Mouse (Mus musculus): ENCODE results near the gene Tesk2. TPM values are rescaled to one million over a fixed set of nuclear protein-coding genes. Genes with fewer than 3 reads are reported as not detected.

The Tesk2 gene
- polyA plus RNA-seq, 1 experiment from 2014 or later = 12.5 TPM

DNA sequence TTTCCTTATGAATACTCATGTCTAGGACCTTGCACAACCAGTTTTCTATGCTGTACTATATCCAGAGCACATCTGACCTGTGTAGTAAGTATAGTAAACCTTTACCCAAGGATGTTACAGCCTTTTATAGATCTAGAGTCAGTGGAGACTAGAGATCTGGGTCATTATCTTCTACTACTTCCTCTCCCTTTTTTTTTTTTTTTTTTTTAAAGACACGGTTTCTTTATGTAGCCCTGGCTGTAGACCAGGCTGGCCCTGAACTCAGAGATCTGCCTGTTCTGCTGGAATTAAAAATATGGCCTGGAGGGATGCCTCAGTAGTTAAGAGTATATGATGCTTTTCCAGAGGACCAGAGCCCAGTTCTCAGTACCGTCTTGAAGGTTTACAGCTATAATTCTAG, 41.2 kb downstream of the Tesk2 start:
- Histone ChIP-seq H3K36me3 (ENCODE audit: control insufficient read depth, insufficient read depth, low read length) (no peaks in the 10 kb centered on the region), H3K4me2 (ENCODE audit: low read depth, severe bottlenecking) (no peak overlapping the region), H3K4me3 (ENCODE audit: low read depth, low read length) (no peak overlapping the region), H3K9me3 (ENCODE audit: control insufficient read depth, low read length) (no peaks in the 10 kb centered on the region), H3K9ac (ENCODE audit: low read length) (no peak overlapping the region), H3K27ac (replicated peaks; ENCODE audit: low read depth, low read length) (no peak overlapping the region), H3K27me3 (ENCODE audit: control insufficient read depth, insufficient read depth, low read length) (no peaks in the 10 kb centered on the region), H3K4me1 (ENCODE audit: control insufficient read depth, insufficient read depth, low read length) (no peaks in the 10 kb centered on the region)
- 67% methylated on average over 2 of the region's 2 CpGs for WGBS
- DNase-seq (ENCODE audit: low spot score) (no peak), ATAC-seq (ENCODE audit: insufficient number of reproducible peaks, low FRiP score, low TSS enrichment, low read depth) (no peak)

DNA sequence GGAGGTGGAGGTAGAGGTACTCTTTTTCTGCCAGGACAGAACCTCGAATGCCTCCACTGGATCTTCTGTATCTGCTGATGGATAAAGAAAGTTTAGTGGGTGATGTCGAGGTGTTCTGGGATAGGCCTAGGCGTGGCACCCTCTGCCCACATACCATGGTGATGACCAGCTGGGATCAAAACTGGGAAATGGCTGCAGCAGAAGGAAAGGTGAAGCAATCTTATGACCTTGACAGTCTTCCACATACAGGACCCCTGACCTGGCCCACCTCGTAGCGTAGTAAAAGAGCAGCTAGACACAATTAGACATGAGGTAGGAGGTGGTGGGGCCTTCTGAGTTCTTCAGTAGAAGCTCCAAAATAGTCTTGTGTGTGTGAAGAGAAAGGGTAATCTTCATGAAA, 43.3 kb downstream of the Tesk2 start:
- WGBS = 86% methylated on average over 5 of the region's 5 CpGs
- Histone ChIP-seq H3K27ac (replicated peaks; ENCODE audit: low read depth, low read length) (no peak overlapping the region), H3K9me3 (ENCODE audit: control insufficient read depth, low read length) (no peaks in the 10 kb centered on the region), H3K4me1 (ENCODE audit: control insufficient read depth, insufficient read depth, low read length) (no peaks in the 10 kb centered on the region), H3K4me2 (ENCODE audit: low read depth, severe bottlenecking) (no peak overlapping the region), H3K9ac (ENCODE audit: low read length) (no peak overlapping the region), H3K4me3 (ENCODE audit: low read depth, low read length) (no peak overlapping the region), H3K36me3 (ENCODE audit: control insufficient read depth, insufficient read depth, low read length) (no peaks in the 10 kb centered on the region), H3K27me3 (ENCODE audit: control insufficient read depth, insufficient read depth, low read length) (no peaks in the 10 kb centered on the region)
- no peak for ATAC-seq (ENCODE audit: insufficient number of reproducible peaks, low FRiP score, low TSS enrichment, low read depth)
- no peak for DNase-seq (ENCODE audit: low spot score)

DNA sequence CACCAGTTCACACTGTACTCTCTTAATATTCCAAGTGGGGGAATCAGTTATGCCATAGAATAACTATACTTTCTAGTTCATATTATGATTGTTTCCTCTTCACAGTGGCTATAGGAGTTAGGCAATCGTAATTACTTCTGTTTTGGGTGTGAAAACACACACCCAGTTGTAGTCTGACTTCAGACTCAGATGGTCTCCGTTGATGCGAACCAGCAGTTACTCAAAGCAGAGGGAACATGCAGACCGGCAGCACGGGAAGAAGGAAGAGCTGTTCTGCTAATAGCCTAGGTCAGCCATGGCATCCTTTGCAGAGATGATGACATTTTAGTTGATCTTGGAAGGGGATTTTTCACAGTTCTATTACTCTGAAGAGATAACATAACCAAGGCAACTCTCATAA, 47.8 kb downstream of the Tesk2 start:
- Histone ChIP-seq H3K27me3 (ENCODE audit: control insufficient read depth, insufficient read depth, low read length) (no peaks in the 10 kb centered on the region), H3K9me3 (ENCODE audit: control insufficient read depth, low read length) (no peaks in the 10 kb centered on the region)
- WGBS = 87% methylated on average over 5 of the region's 5 CpGs

DNA sequence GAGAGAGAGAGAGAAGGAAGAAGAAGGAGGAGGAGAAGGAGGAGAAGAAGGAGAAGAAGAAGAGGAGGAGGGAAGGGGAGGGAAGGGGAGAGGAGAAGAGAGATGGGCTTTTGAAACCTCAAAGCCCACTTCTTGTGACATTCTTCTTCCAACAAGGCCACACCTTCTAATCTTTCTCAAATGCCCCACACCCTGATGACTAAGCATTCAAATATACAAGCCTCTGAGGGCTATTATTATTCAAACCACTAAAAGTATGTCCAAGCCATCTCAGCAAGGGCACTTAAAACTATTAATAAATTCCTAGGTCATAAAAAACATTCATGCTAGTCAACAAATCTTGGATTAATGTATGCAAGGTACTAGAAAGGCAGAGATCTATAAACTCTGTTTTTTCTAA, 48.3 kb downstream of the Tesk2 start:
- Histone ChIP-seq H3K9ac (ENCODE audit: low read length) (no peak overlapping the region), H3K36me3 (ENCODE audit: control insufficient read depth, insufficient read depth, low read length) (no peaks in the 10 kb centered on the region), H3K4me3 (ENCODE audit: low read depth, low read length) (no peak overlapping the region), H3K4me1 (ENCODE audit: control insufficient read depth, insufficient read depth, low read length) (no peaks in the 10 kb centered on the region), H3K4me2 (ENCODE audit: low read depth, severe bottlenecking) (no peak overlapping the region), H3K27ac (replicated peaks; ENCODE audit: low read depth, low read length) (no peak overlapping the region), H3K9me3 (ENCODE audit: control insufficient read depth, low read length) (no peaks in the 10 kb centered on the region), H3K27me3 (ENCODE audit: control insufficient read depth, insufficient read depth, low read length) (no peaks in the 10 kb centered on the region)
- ATAC-seq (ENCODE audit: insufficient number of reproducible peaks, low FRiP score, low TSS enrichment, low read depth) = no peak
- no peak for DNase-seq (ENCODE audit: low spot score)

More for the DNA sequence above, 47.8 kb downstream of the Tesk2 start:
- Histone ChIP-seq H3K9ac (ENCODE audit: low read length) (no peak overlapping the region), H3K36me3 (ENCODE audit: control insufficient read depth, insufficient read depth, low read length) (no peaks in the 10 kb centered on the region), H3K4me2 (ENCODE audit: low read depth, severe bottlenecking) (no peak overlapping the region), H3K4me1 (ENCODE audit: control insufficient read depth, insufficient read depth, low read length) (no peaks in the 10 kb centered on the region), H3K4me3 (ENCODE audit: low read depth, low read length) (no peak overlapping the region), H3K27ac (replicated peaks; ENCODE audit: low read depth, low read length) (no peak overlapping the region)
- no peak for DNase-seq (ENCODE audit: low spot score)
- ATAC-seq (ENCODE audit: insufficient number of reproducible peaks, low FRiP score, low TSS enrichment, low read depth) = no peak

DNA sequence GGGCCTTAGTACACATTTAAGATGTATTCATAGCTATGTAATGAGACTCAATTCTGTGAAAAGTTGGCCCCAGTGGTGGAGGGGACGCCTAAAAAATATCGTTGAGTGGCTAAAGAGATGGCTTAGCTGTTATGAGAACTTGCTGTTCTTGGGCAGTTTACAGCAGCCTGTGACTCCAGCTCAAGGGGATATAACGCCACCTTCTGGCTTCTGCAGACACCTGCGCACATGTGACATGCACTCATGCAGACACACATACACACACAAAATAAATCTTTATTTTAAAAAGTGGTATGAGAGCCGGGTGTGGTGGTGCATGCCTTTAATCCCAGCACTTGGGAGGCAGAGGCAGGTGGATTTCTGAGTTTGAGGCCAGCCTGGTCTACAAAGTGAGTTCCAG, 55.6 kb downstream of the Tesk2 start:
- no peak overlapping the region for H3K4me3 ChIP-seq (ENCODE audit: low read depth, low read length)
- no peak overlapping the region for H3K4me2 ChIP-seq (ENCODE audit: low read depth, severe bottlenecking)
- H3K9ac ChIP-seq (ENCODE audit: low read length) = no peak overlapping the region
- H3K27ac ChIP-seq (replicated peaks; ENCODE audit: low read depth, low read length) = no peak overlapping the region
- ATAC-seq (ENCODE audit: insufficient number of reproducible peaks, low FRiP score, low TSS enrichment, low read depth) (no peak), DNase-seq (ENCODE audit: low spot score) (no peak)
- H3K4me1 ChIP-seq (ENCODE audit: control insufficient read depth, insufficient read depth, low read length) = no peaks in the 10 kb centered on the region
- no peaks in the 10 kb centered on the region for H3K36me3 ChIP-seq (ENCODE audit: control insufficient read depth, insufficient read depth, low read length)
- H3K27me3 ChIP-seq (ENCODE audit: control insufficient read depth, insufficient read depth, low read length) = no peaks in the 10 kb centered on the region
- 91% methylated on average over 5 of the region's 5 CpGs for WGBS
- H3K9me3 ChIP-seq (ENCODE audit: control insufficient read depth, low read length) = no peaks in the 10 kb centered on the region

DNA sequence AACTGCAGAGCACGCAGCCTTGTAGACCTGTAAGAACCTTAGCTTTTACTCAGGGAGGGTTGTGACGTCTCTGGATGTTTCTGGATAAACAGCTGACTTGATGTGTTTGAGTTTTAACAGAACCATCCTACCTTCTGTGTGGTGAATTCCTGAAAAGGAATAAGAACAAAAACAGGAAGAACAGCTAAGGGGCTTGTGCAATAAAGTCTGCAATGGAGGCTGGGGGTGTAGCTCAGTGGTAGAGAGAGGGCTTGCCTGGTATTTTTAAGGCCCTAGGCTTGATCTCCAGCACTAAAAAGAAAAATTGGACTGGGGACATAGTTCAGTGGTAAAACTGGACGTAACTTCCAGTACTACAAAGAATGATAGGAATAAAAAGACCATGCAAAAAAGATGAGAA, 56.3 kb downstream of the Tesk2 start:
- no peak for DNase-seq (ENCODE audit: low spot score)
- no peaks in the 10 kb centered on the region for H3K36me3 ChIP-seq (ENCODE audit: control insufficient read depth, insufficient read depth, low read length)
- H3K27me3 ChIP-seq (ENCODE audit: control insufficient read depth, insufficient read depth, low read length) = no peaks in the 10 kb centered on the region
- H3K4me1 ChIP-seq (ENCODE audit: control insufficient read depth, insufficient read depth, low read length) = no peaks in the 10 kb centered on the region
- no peak overlapping the region for H3K4me2 ChIP-seq (ENCODE audit: low read depth, severe bottlenecking)
- no peak overlapping the region for H3K9ac ChIP-seq (ENCODE audit: low read length)
- no peak overlapping the region for H3K27ac ChIP-seq (replicated peaks; ENCODE audit: low read depth, low read length)
- no peaks in the 10 kb centered on the region for H3K9me3 ChIP-seq (ENCODE audit: control insufficient read depth, low read length)
- ATAC-seq (ENCODE audit: insufficient number of reproducible peaks, low FRiP score, low TSS enrichment, low read depth) = no peak
- no peak overlapping the region for H3K4me3 ChIP-seq (ENCODE audit: low read depth, low read length)
- 87% methylated on average over 3 of the region's 3 CpGs for WGBS

DNA sequence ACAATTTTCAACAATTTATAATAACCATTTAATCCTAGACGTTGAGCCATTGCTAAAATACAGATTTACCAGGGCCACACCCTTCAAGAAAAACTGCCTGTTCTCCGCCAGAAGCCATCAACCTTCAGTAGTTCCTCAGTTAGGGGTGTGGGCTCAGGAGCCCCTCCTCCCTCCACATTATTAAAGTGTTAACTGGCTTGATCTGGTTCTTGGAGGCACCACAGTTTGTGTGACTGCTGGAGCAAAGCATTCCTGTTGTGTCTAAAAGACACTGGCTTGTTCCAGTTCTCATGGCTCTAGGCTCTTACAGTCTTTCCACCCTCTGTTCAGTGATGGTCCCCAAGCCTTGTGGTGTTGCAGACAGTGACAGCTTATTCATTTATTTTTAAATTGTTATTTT, 59.8 kb downstream of the Tesk2 start:
- no peaks in the 10 kb centered on the region for H3K36me3 ChIP-seq (ENCODE audit: control insufficient read depth, insufficient read depth, low read length)
- no peak overlapping the region for H3K9ac ChIP-seq (ENCODE audit: low read length)
- WGBS = 74% methylated on average over 2 of the region's 2 CpGs
- no peak overlapping the region for H3K27ac ChIP-seq (replicated peaks; ENCODE audit: low read depth, low read length)
- DNase-seq (ENCODE audit: low spot score) (no peak), ATAC-seq (ENCODE audit: insufficient number of reproducible peaks, low FRiP score, low TSS enrichment, low read depth) (no peak)
- H3K9me3 ChIP-seq (ENCODE audit: control insufficient read depth, low read length) = no peaks in the 10 kb centered on the region
- H3K4me3 ChIP-seq (ENCODE audit: low read depth, low read length) = no peak overlapping the region
- no peaks in the 10 kb centered on the region for H3K27me3 ChIP-seq (ENCODE audit: control insufficient read depth, insufficient read depth, low read length)
- no peaks in the 10 kb centered on the region for H3K4me1 ChIP-seq (ENCODE audit: control insufficient read depth, insufficient read depth, low read length)
- H3K4me2 ChIP-seq (ENCODE audit: low read depth, severe bottlenecking) = no peak overlapping the region

DNA sequence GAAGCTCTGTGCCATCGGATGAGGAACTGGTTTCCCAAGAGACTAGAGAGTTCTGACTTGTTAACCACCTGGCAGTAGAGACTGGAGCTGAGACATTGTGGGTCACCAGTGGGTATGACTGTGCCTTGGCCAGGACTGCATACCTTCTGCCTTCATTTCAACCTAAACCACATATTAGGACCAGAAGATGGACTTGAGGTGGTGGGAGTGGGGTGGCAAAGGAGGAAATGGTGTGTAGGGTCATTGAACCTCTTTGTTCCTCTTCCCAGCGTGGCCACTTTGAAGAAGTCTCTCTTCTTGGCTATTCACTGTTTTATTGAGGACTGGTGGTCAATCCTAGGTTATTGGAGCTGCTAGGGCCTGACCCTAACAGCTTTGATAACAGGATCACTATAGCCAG, 60.6 kb downstream of the Tesk2 start:
- H3K4me1 ChIP-seq (ENCODE audit: control insufficient read depth, insufficient read depth, low read length) = no peaks in the 10 kb centered on the region
- no peak for ATAC-seq (ENCODE audit: insufficient number of reproducible peaks, low FRiP score, low TSS enrichment, low read depth)
- no peak overlapping the region for H3K4me3 ChIP-seq (ENCODE audit: low read depth, low read length)
- no peak overlapping the region for H3K9ac ChIP-seq (ENCODE audit: low read length)
- no peak overlapping the region for H3K4me2 ChIP-seq (ENCODE audit: low read depth, severe bottlenecking)
- no peak overlapping the region for H3K27ac ChIP-seq (replicated peaks; ENCODE audit: low read depth, low read length)
- no peaks in the 10 kb centered on the region for H3K9me3 ChIP-seq (ENCODE audit: control insufficient read depth, low read length)
- no peaks in the 10 kb centered on the region for H3K27me3 ChIP-seq (ENCODE audit: control insufficient read depth, insufficient read depth, low read length)
- WGBS = 45% methylated on average over 2 of the region's 2 CpGs
- no peaks in the 10 kb centered on the region for H3K36me3 ChIP-seq (ENCODE audit: control insufficient read depth, insufficient read depth, low read length)
- DNase-seq (ENCODE audit: low spot score) = no peak

DNA sequence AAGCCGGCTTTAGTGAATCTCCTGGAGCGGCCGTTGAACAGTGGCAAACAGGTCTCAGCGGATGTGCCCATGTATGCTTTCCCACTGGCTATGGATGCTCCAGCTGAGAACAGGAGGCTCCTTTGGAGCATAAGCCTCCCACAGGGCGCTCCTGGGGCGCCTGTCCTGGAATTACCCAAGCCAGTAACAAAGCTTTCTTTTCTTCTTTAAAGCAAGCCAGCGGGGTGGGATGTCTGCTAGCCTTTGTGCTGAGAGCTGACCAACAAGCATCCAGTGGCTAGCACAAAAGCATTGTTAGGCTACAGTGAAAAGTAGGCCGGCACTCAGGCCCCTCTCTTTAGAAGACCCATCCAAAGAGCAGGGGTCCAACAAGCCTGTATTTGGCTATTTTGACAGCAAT, 61.4 kb downstream of the Tesk2 start:
- no peak for ATAC-seq (ENCODE audit: insufficient number of reproducible peaks, low FRiP score, low TSS enrichment, low read depth)

More for the DNA sequence above, 61.4 kb downstream of the Tesk2 start:
- no peak for DNase-seq (ENCODE audit: low spot score)
- Histone ChIP-seq H3K36me3 (ENCODE audit: control insufficient read depth, insufficient read depth, low read length) (no peaks in the 10 kb centered on the region), H3K27me3 (ENCODE audit: control insufficient read depth, insufficient read depth, low read length) (no peaks in the 10 kb centered on the region), H3K4me1 (ENCODE audit: control insufficient read depth, insufficient read depth, low read length) (no peaks in the 10 kb centered on the region), H3K27ac (replicated peaks; ENCODE audit: low read depth, low read length) (no peak overlapping the region), H3K9ac (ENCODE audit: low read length) (no peak overlapping the region), H3K9me3 (ENCODE audit: control insufficient read depth, low read length) (no peaks in the 10 kb centered on the region), H3K4me2 (ENCODE audit: low read depth, severe bottlenecking) (no peak overlapping the region), H3K4me3 (ENCODE audit: low read depth, low read length) (no peak overlapping the region)
- WGBS = 30% methylated on average over 8 of the region's 8 CpGs

Data from limb, embryonic 11.5 days (tissue).